Mouse (Mus musculus): ENCODE data around the gene Rpp14. TPM values are rescaled to one million over a fixed set of nuclear protein-coding genes. Genes with fewer than 3 reads are reported as not detected.
"Not testable (repeated sequence)": the region's sequence is repeated elsewhere in the genome, so short reads cannot be mapped to it uniquely, and the experiment has no call there.

The Rpp14 gene
- total RNA-seq, 2 experiments from 2014 or later = 35.5 to 62.6 TPM

- no peak for ATAC-seq (replicated peaks; ENCODE audit: poor library complexity, severe bottlenecking)
Measured at GRCm38 (mm10) chr14:8108976-8109375, 28.8 kb downstream of the Rpp14 start.

DNA sequence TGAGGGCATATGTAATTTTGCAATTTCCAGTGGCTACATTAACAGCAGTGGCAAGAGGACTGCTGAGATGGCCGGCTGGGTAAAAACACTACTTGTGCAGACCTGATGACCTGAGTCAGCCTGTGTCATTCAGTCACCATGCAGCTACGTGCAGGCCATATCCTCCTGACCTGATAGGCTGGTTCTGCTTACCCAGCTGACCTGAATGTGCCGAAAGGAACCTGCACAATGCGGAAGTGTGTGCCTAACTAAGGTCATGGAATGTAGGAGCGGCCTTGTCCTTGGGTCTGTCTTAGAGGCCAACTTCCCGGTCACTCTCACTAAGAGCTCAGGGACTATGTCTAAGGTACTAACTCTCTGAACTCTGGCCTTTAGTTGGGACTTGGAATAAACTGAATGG lies 31.4 kb downstream of the Rpp14 start:
- ATAC-seq (replicated peaks; ENCODE audit: poor library complexity, severe bottlenecking) = no peak

DNA sequence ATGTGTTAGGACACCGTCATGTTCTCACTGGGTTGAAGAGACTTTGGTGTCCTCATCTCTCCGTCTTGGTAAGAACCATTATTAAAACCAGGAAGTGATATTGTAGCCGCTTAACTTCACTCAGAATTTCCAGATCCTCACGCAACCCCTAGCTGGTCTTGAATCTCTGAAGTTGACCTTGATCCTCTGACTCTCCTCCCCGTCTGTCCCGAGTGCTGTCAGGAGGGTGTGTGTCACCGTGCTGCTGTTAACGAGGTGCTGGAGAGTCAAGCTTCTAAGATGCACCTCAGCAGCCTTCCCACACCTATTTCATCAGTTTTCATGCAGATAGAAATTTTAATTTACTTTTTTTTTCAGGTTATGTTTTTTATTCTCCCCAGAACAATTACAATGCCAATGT lies 31.9 kb downstream of the Rpp14 start:
- no peak for ATAC-seq (replicated peaks; ENCODE audit: poor library complexity, severe bottlenecking)

DNA sequence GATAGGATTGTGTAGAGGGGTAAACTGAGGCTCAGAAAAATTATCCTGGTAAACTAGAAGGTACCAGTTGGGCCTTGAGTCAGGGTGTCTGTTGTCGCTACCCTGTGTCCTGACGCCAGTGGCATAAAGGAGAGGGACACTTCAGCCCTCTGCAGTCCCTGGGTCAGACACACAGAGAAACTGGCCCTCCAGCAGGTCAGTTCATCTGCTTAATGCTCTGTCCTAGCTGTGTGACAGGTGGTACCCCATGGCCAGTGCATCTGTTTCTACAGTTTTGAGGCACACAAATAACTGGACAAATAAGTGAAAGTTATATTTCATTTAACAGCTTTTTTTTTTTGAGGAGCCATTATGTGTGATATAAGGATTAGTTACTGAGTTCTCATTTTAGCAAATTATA lies 33.4 kb downstream of the Rpp14 start:
- no peak for ATAC-seq (replicated peaks; ENCODE audit: poor library complexity, severe bottlenecking)

- no peak for ATAC-seq (replicated peaks; ENCODE audit: poor library complexity, severe bottlenecking)
Measured at GRCm38 (mm10) chr14:8114306-8114705, 34.1 kb downstream of the Rpp14 start.

DNA sequence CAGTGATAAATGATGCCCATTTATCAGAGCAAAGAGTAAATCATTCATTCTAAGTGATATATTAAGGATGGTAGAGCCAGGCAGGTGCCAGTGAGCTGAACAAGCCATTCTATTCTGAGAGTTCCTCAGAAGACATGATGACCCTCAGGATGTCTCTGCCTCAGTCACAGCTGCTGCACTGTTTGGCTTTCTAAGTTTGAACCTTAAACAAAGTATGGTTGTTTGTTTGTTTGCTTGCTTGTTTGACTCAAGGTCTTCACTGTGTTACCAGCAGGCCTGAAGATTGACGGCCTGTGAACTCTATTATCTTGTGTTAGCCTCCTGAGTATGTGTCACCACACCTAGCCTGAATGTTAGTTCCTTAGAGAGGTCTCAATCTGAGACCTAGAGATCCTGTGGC lies 34.6 kb downstream of the Rpp14 start:
- no peak for ATAC-seq (replicated peaks; ENCODE audit: poor library complexity, severe bottlenecking)

GRCm38 (mm10) chr14:8115772-8116171 lies 35.6 kb downstream of the Rpp14 start:
- no peak for ATAC-seq (replicated peaks; ENCODE audit: poor library complexity, severe bottlenecking)

- ATAC-seq (replicated peaks; ENCODE audit: poor library complexity, severe bottlenecking) = no peak
Measured at GRCm38 (mm10) chr14:8117371-8117770, 37.2 kb downstream of the Rpp14 start.

GRCm38 (mm10) chr14:8119454-8119853 lies 39.3 kb downstream of the Rpp14 start:
- no peak for ATAC-seq (replicated peaks; ENCODE audit: poor library complexity, severe bottlenecking)

GRCm38 (mm10) chr14:8119904-8120303 lies 39.7 kb downstream of the Rpp14 start:
- ATAC-seq (replicated peaks; ENCODE audit: poor library complexity, severe bottlenecking) = peak; percentile 71

DNA sequence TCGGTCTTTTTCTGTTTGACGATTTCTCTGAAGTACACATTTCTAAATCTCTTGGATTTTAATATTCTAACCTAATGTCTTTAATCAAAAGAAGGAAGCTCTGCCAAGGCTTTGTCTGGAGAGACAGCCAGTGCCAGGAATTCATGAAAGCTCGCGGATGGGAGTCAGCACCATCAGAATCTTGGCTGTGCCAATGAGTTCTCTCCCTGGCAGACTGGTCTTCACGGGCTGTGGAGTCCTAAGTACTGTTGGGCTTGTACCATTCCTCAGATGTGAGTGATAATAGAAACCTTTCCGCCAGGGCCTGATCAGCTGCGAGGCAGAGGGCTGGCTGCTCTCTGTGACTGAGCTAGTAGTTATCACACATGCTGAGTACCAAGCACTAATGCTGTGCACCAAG lies 43.0 kb downstream of the Rpp14 start:
- ATAC-seq (replicated peaks; ENCODE audit: poor library complexity, severe bottlenecking) = no peak

DNA sequence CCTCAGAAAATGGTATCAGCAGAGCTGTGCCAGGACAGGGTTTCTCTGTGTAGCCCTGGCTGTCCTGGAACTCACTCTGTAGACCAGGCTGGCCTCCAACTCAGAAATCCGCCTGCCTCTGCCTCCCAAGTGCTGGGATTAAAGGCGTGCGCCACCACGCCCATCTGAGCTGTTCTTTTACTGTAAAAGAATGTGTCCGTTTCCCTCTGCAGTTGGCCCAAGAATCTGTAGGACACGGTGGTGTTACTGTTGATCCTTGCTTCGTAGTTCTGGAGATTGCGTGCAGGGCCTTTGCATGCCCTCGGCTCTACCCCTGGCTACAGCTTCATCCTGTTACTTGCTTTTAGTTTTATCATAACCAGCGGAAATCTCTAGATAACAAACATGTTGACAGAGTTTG lies 43.4 kb downstream of the Rpp14 start:
- not testable (repeated sequence) for ATAC-seq (replicated peaks; ENCODE audit: poor library complexity, severe bottlenecking)

DNA sequence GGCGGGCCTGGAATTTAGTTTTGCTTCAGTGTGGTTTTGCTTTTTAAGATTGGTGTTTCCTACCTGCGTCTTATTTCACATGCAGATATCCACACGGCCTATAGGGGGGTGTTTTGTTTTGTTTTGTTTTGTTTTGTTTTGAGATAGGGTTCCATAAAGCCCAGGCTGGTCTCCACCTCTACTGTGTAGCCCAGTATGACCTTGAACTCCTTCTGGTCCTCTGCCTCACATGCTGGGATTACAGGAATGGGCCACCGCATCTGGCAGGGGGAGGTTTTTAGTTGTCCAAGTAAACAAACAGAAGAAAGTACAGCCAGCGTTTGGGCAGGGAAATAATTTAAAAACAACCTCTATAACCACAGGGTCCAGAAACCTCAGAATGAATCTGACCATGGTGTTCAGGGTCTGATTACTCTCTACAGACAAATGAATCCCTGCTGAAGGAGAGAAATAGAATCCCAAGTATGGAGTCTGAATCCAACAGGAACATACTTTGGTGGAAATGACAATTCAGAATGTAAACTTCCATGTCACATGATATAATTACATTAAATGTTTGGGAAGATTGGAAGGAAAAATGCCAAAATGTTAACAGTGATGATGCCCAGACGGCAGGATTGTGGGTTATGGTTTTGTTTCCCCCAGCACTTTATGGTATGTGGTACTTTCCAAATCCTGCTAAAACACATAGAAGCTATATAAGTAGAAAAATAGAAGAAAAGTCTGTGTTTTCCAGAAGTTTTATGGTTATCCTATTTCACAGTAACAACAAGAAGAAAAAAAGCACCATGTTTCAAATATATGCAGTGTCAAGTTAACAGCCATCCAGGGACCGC lies 44.1 kb downstream of the Rpp14 start:
- ATAC-seq (replicated peaks; ENCODE audit: poor library complexity, severe bottlenecking) = no peak

DNA sequence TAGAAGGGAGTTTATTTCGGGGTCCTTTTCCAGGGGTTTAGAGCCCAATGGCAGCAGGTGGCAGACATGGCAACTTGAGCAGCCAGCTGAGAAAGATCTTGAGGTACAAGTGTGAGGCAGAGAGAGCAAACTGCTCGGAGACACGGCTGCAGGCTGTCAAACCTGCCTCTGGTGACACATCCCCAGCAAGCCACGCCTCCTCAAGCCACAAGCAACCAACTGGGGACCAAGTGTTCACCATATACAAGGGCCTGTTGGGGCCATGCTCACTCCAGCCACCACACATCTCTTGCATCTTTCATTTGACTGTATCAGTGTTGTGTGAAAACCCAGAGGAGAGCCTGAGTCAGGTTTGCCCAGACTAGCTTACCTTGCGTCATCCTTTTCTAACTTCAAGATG lies 47.8 kb downstream of the Rpp14 start:
- ATAC-seq (replicated peaks; ENCODE audit: poor library complexity, severe bottlenecking) = no peak

GRCm38 (mm10) chr14:8132789-8133188 lies 52.6 kb downstream of the Rpp14 start:
- peak; percentile 94 for ATAC-seq (replicated peaks; ENCODE audit: poor library complexity, severe bottlenecking)

- ATAC-seq (replicated peaks; ENCODE audit: poor library complexity, severe bottlenecking) = no peak
Measured at GRCm38 (mm10) chr14:8134234-8134633, 54.1 kb downstream of the Rpp14 start.

DNA sequence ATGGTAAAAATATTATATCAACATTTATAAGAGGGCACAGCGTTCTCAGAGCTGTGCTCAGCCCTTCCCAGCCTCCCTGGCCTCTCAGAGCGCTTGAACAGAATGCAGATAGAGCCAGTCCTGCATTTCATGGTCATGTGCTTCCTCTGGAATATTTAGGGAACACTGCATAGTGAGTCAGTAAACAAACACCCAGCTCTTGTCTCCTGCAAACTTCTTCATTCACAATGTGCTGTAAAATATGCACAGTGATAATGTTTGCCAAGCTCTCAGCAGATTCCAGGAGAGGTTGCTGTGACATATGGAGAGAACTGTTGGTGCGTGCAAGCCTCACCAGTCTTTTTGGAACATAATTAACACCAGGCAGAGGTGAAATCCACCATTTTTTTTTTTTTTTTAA lies 55.0 kb downstream of the Rpp14 start:
- ATAC-seq (replicated peaks; ENCODE audit: poor library complexity, severe bottlenecking) = no peak

DNA sequence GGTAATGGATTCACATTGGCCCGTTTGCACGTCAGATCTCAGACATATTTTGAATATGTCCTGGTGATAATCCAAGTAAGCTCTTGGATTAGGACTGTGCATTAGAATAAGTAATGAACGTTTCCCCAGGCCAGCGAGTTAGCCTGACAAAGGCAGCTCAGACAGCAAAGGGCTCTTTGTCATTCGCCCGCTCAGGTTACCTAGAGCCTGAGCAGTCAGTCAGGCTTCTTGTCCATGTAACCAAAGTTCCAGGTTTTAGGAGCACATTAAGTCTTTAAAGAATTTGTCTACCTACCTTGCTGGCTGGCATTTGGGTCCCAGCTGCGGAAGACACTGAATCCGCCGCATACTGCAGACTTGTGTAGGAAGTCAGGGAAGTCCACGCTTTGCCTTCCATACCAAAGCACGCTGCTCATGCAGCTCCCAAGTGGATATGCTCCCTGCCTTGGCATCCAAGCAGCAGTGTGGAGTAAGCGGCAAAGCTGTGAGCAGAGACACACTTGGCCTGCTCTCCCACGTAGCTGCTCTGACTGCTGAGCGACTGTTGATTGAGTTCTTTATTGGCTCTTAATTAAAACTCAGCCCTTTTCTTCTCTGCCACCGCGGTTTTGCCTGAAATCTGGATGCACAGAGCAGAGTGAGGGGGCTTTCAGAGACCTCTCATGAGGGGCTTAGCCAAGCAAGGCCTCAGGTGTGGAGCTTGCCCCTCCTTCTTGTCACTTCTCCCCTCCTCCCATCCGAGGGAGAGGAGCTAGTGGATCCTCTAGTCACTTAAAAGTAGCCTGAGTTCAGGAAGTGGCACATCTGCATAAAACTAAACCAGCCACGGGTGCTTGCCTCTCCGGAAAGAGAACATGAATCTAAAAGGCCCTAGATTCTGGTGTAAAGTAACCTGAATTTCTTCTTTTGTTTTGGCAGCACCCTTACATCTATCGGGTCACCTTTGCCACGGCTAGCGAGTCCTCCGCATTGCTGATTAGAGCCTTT lies 59.9 kb downstream of the Rpp14 start:
- ATAC-seq (replicated peaks; ENCODE audit: poor library complexity, severe bottlenecking) = no peak

GRCm38 (mm10) chr14:8141131-8141530 lies 61.0 kb downstream of the Rpp14 start:
- ATAC-seq (replicated peaks; ENCODE audit: poor library complexity, severe bottlenecking) = no peak
